Mouse (Mus musculus) forebrain, embryonic 14.5 days (tissue): ENCODE data around the gene Ddi2. TPM values are rescaled to one million over a fixed set of nuclear protein-coding genes. Genes with fewer than 3 reads are reported as not detected.
A peak's percentile ranks its signal among the peaks of the same experiment; 100 is the strongest.

Source experiments
- ATAC-seq: fragments of 200-750 bp; cut with Nextera tagmentation; 2 replicates; pipeline ENCODE4 v1.8.0; 2017; ENCODE audit warnings: mild to moderate bottlenecking, moderate library complexity
- DNase-seq: peaks from one replicate; pipeline ENCODE4 v3.0.0-alpha.2; 2015; ENCODE audit warnings: low spot score
- H3K27ac ChIP-seq: fragments of 300-500 bp; sonication (generic); 2 replicates; pipeline ENCODE4 v1.5.1; 2014; ENCODE audit warnings: low read depth, mild to moderate bottlenecking, control low read depth, low read length, moderate library complexity
- H3K27me3 ChIP-seq: fragments of 300-500 bp; sonication (generic); replicated peaks from 2 replicates; pipeline ENCODE4 v1.6.1; 2014; ENCODE audit warnings: low read length, control low read depth, mixed read lengths; ENCODE audit not compliant: control insufficient read depth, insufficient read depth
- H3K36me3 ChIP-seq: fragments of 300-500 bp; sonication (generic); 2 replicates; pipeline ENCODE4 v1.6.1; 2014; ENCODE audit warnings: low read length, control low read depth; ENCODE audit not compliant: control insufficient read depth, insufficient read depth
- H3K4me1 ChIP-seq: fragments of 300-500 bp; sonication (generic); 2 replicates; pipeline ENCODE4 v1.6.1; 2014; ENCODE audit warnings: antibody characterized with exemption, low read length, control low read depth; ENCODE audit not compliant: control insufficient read depth, insufficient read depth
- H3K4me2 ChIP-seq: fragments of 300-500 bp; sonication (generic); 2 replicates; pipeline ENCODE4 v1.6.1; 2014; ENCODE audit warnings: mild to moderate bottlenecking, control low read depth, low read length
- H3K4me3 ChIP-seq: fragments of 300-500 bp; sonication (generic); 2 replicates; pipeline ENCODE4 v1.5.1; 2014; ENCODE audit warnings: low read depth, low read length, control low read depth
- H3K9ac ChIP-seq: fragments of 300-500 bp; sonication (generic); 2 replicates; pipeline ENCODE4 v1.6.1; 2014; ENCODE audit warnings: mild to moderate bottlenecking, low read length, control low read depth, moderate library complexity
- H3K9me3 ChIP-seq: fragments of 300-500 bp; sonication (generic); replicated peaks from 2 replicates; pipeline ENCODE4 v1.6.1; 2016; ENCODE audit warnings: low read length, control low read depth, mixed read lengths; ENCODE audit not compliant: control insufficient read depth
- WGBS: fragments of 180-500 bp; shearing (Covaris S2); extraction: QIAGEN DNeasy Blood & Tissue Kit; methylation state at CpG from one replicate; pipeline ENCODE4 v1.1.7; 2014; 5-methylcytosine and 5-hydroxymethylcytosine counted together
- polyA plus RNA-seq: library from polyadenylated mRNA; unstranded; fragments of >200 nt; fragmentation: Nextera tagmentation; extraction: Ambion mirVana; gene quantifications from 2 replicates; pipeline ENCODE4 v1.2.1, GENCODE M21; 2014

Gene Ddi2
- polyA plus RNA-seq, 1 experiment from 2014 or later, result 6.7 TPM

- Histone ChIP-seq H3K9ac (no peak overlapping the region), H3K27me3 (no peaks in the 10 kb centered on the region), H3K27ac (no peak overlapping the region), H3K36me3 (peaks cover 12% of the 10 kb centered on the region), H3K4me1 (0 out of 2 replicates have a peak, but pooled peaks cover 6% of the 10 kb centered on the region), H3K4me2 (no peak overlapping the region), H3K9me3 (no peaks in the 10 kb centered on the region), H3K4me3 (no peak overlapping the region)
- no peak for DNase-seq
- WGBS, result 94% methylated on average over 5 of the region's 5 CpGs
- no peak for ATAC-seq
Measured at GRCm38 (mm10) chr4:141648262-141648661, 75.0 kb downstream of the Ddi2 start.

- Histone ChIP-seq H3K27ac (no peak overlapping the region), H3K4me2 (no peak overlapping the region), H3K9ac (no peak overlapping the region), H3K27me3 (no peaks in the 10 kb centered on the region), H3K4me1 (0 out of 2 replicates have a peak, but pooled peaks cover 6% of the 10 kb centered on the region), H3K36me3 (peaks cover 8% of the 10 kb centered on the region), H3K4me3 (no peak overlapping the region), H3K9me3 (no peaks in the 10 kb centered on the region)
- ATAC-seq, result no peak
- WGBS, result 94% methylated on average over 3 of the region's 3 CpGs
- DNase-seq, result no peak
Measured at GRCm38 (mm10) chr4:141647187-141647586, 76.0 kb downstream of the Ddi2 start.

GRCm38 (mm10) chr4:141645988-141646387 is 77.2 kb downstream of the Ddi2 start:
- WGBS, result 95% methylated on average over 8 of the region's 8 CpGs

GRCm38 (mm10) chr4:141643118-141643855 is 79.9 kb downstream of the Ddi2 start:
- Histone ChIP-seq H3K4me3 (no peak overlapping the region), H3K9ac (peak overlapping the region; percentile 25), H3K9me3 (no peaks in the 10 kb centered on the region), H3K4me2 (no peak overlapping the region), H3K36me3 (peaks cover 37% of the 10 kb centered on the region), H3K4me1 (0 out of 2 replicates have a peak, but pooled peaks cover 6% of the 10 kb centered on the region), H3K27ac (peak overlapping the region; percentile 78; the same call in 1 of the 2 replicates), H3K27me3 (no peaks in the 10 kb centered on the region)
- 37% methylated on average over 7 of the region's 7 CpGs for WGBS
- DNase-seq (peak; percentile 74), ATAC-seq (peak; percentile 81)

More at GRCm38 (mm10) chr4:141645988-141646387, 77.2 kb downstream of the Ddi2 start:
- no peak for DNase-seq
- Histone ChIP-seq H3K4me2 (no peak overlapping the region), H3K4me3 (no peak overlapping the region), H3K27me3 (no peaks in the 10 kb centered on the region), H3K36me3 (peaks cover 15% of the 10 kb centered on the region), H3K9ac (no peak overlapping the region), H3K4me1 (0 out of 2 replicates have a peak, but pooled peaks cover 6% of the 10 kb centered on the region), H3K9me3 (no peaks in the 10 kb centered on the region), H3K27ac (no peak overlapping the region)
- ATAC-seq, result no peak

GRCm38 (mm10) chr4:141641961-141642811 is 81.0 kb downstream of the Ddi2 start:
- no peak overlapping the region for H3K4me3 ChIP-seq
- no peak for ATAC-seq
- no peaks in the 10 kb centered on the region for H3K9me3 ChIP-seq
- no peak overlapping the region for H3K4me2 ChIP-seq
- DNase-seq, result no peak
- H3K4me1 ChIP-seq, result 0 out of 2 replicates have a peak, but pooled peaks cover 6% of the 10 kb centered on the region
- WGBS, result 91% methylated on average over 25 of the region's 25 CpGs
- peaks cover 46% of the 10 kb centered on the region for H3K36me3 ChIP-seq
- no peaks in the 10 kb centered on the region for H3K27me3 ChIP-seq
- H3K9ac ChIP-seq, result no peak overlapping the region
- H3K27ac ChIP-seq, result no peak overlapping the region

- Histone ChIP-seq H3K4me2 (no peak overlapping the region), H3K27me3 (no peaks in the 10 kb centered on the region), H3K27ac (no peak overlapping the region), H3K4me3 (no peak overlapping the region), H3K4me1 (0 out of 2 replicates have a peak, but pooled peaks cover 6% of the 10 kb centered on the region), H3K9me3 (no peaks in the 10 kb centered on the region), H3K9ac (no peak overlapping the region), H3K36me3 (peaks cover 54% of the 10 kb centered on the region)
- DNase-seq (no peak), ATAC-seq (no peak)
- WGBS, result 96% methylated on average over 7 of the region's 7 CpGs
Measured at GRCm38 (mm10) chr4:141641353-141641771, 81.9 kb downstream of the Ddi2 start.

- H3K9ac ChIP-seq, result no peak overlapping the region
- H3K4me2 ChIP-seq, result no peak overlapping the region
- DNase-seq (no peak), ATAC-seq (no peak)
- H3K27ac ChIP-seq, result no peak overlapping the region
- WGBS, result 62% methylated on average over 11 of the region's 11 CpGs
- no peaks in the 10 kb centered on the region for H3K27me3 ChIP-seq
- no peak overlapping the region for H3K4me3 ChIP-seq
- H3K9me3 ChIP-seq, result no peaks in the 10 kb centered on the region
- H3K4me1 ChIP-seq, result 0 out of 2 replicates have a peak, but pooled peaks cover 6% of the 10 kb centered on the region
- peaks cover 61% of the 10 kb centered on the region for H3K36me3 ChIP-seq
Measured at GRCm38 (mm10) chr4:141639474-141639873, 83.7 kb downstream of the Ddi2 start.

GRCm38 (mm10) chr4:141636693-141637092 is 86.5 kb downstream of the Ddi2 start:
- Histone ChIP-seq H3K4me1 (no peaks in the 10 kb centered on the region), H3K27me3 (no peaks in the 10 kb centered on the region), H3K4me3 (no peak overlapping the region), H3K36me3 (peaks cover 81% of the 10 kb centered on the region), H3K9ac (no peak overlapping the region), H3K9me3 (no peaks in the 10 kb centered on the region), H3K27ac (no peak overlapping the region), H3K4me2 (no peak overlapping the region)
- no peak for DNase-seq
- ATAC-seq, result no peak
- WGBS, result 98% methylated on average over 5 of the region's 5 CpGs
